Mouse (Mus musculus) liver, adult 2 months (tissue): ENCODE results near the gene Ramp1.

Experiments
- CTCF ChIP-seq: fragments of 200-500 bp; IDR thresholded peaks from 2 replicates; pipeline ENCODE4 v1.5.1; 2011; ENCODE audit warnings: low read depth, low read length, control low read depth
- POLR2A ChIP-seq: fragments of 200-500 bp; IDR thresholded peaks from 2 replicates; pipeline ENCODE4 v1.6.1; 2011; ENCODE audit warnings: low read length, control low read depth; ENCODE audit not compliant: insufficient read depth; ENCODE audit errors: extremely low read depth

- TF ChIP-seq POLR2A (no peak), CTCF (no peak)
Measured at GRCm38 (mm10) chr1:91209343-91209742, 29.7 kb downstream of the Ramp1 start.
